Mouse (Mus musculus): ENCODE data around the gene Gm17019. TPM values are rescaled to one million over a fixed set of nuclear protein-coding genes. Genes with fewer than 3 reads are reported as not detected.
A peak's percentile ranks its signal among the peaks of the same experiment; 100 is the strongest.
"Not testable (repeated sequence)": the region's sequence is repeated elsewhere in the genome, so short reads cannot be mapped to it uniquely, and the experiment has no call there.

Gene Gm17019
- total and polyA plus RNA-seq, 3 experiments = not detected

DNA sequence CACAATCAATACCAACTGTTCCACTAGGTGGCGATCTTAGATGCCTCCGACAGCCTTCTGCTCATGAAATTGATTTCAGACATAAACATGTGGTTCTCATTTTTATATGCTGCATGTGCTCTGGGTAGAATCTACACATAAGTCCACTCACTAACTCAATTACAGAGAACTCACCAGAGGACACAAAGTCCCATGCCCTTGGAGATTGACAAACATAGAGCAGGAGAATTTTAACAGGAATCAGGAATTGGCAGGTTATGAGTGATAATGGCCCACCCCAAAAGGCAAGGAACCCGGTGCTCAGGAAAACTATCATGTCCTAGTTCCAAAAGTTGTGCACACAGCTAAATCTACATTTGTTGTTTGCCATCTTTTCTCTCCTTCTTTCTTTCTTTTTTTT lies 25.9 kb downstream of the Gm17019 start:
- H3K27ac ChIP-seq (ENCODE audit: control insufficient read depth, low read depth, low read length); H3K4me1 ChIP-seq (ENCODE audit: control insufficient read depth in 1 of 2, insufficient read depth in 2 of 2, low read length in 2 of 2); H3K4me3 ChIP-seq (ENCODE audit: control insufficient read depth in 1 of 2, insufficient read depth in 1 of 2, low read depth in 2 of 2, low read length in 2 of 2); H3K36me3 ChIP-seq (ENCODE audit: control insufficient read depth in 1 of 2, insufficient read depth in 2 of 2, low read length in 2 of 2); H3K27me3 ChIP-seq (ENCODE audit: control insufficient read depth in 1 of 2, insufficient read depth in 2 of 2, low read length in 2 of 2); H3K9me3 ChIP-seq (replicated peaks; ENCODE audit: insufficient read depth, low read length); H3K9ac ChIP-seq (ENCODE audit: control insufficient read depth, low read depth, low read length, poor library complexity, severe bottlenecking); H3K79me2 ChIP-seq (ENCODE audit: control insufficient read depth, insufficient read depth, low read length, poor library complexity): not testable (repeated sequence)
- TF ChIP-seq CTCF (IDR thresholded peaks at IDR 0.05 in 2 of 3, conservative IDR thresholded peaks at IDR 0.05 in 1 of 3; ENCODE audit: control insufficient read depth in 1 of 3, insufficient read depth in 1 of 3, low read depth in 2 of 3, low read length in 3 of 3, poor library complexity in 1 of 3, severe bottlenecking in 1 of 3) = peak in 1 of 3 experiments; percentile 10; a peak in 2 of 6 replicates
- peak; percentile 15 for DNase-seq (ENCODE audit: low read depth, low spot score)

- not testable (repeated sequence) for DNase-seq (ENCODE audit: low read depth, low spot score)
Observed at GRCm38 (mm10) chr5:15006288-15006687, 26.5 kb downstream of the Gm17019 start.

DNA sequence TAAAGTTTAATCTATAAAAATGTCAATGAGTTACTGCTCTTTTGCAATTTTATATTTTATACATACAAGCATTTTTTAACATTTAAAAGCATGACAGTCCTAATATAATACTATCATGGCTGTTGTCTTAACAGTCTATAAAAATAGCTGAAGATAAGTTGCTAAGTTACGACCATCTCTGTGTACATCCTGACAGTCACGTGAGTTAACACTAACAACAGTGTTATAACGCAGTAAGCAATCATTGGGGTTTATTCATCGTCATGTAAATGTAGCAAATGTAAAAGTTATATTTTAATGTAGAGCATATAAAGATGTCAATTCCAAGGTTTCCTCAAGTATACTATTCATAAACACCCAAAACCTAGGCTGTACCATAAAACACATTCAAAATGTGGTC lies 27.2 kb downstream of the Gm17019 start:
- not testable (repeated sequence) for H3K36me3 ChIP-seq (ENCODE audit: control insufficient read depth in 1 of 2, insufficient read depth in 2 of 2, low read length in 2 of 2); H3K4me3 ChIP-seq (ENCODE audit: control insufficient read depth in 1 of 2, insufficient read depth in 1 of 2, low read depth in 2 of 2, low read length in 2 of 2); DNase-seq (ENCODE audit: low read depth, low spot score); H3K27me3 ChIP-seq (ENCODE audit: control insufficient read depth in 1 of 2, insufficient read depth in 2 of 2, low read length in 2 of 2); H3K79me2 ChIP-seq (ENCODE audit: control insufficient read depth, insufficient read depth, low read length, poor library complexity); H3K9me3 ChIP-seq (replicated peaks; ENCODE audit: insufficient read depth, low read length); H3K4me1 ChIP-seq (ENCODE audit: control insufficient read depth in 1 of 2, insufficient read depth in 2 of 2, low read length in 2 of 2); H3K9ac ChIP-seq (ENCODE audit: control insufficient read depth, low read depth, low read length, poor library complexity, severe bottlenecking); H3K27ac ChIP-seq (ENCODE audit: control insufficient read depth, low read depth, low read length)

More at GRCm38 (mm10) chr5:15006288-15006687, 26.5 kb downstream of the Gm17019 start:
- H3K4me3 ChIP-seq (ENCODE audit: control insufficient read depth in 1 of 2, insufficient read depth in 1 of 2, low read depth in 2 of 2, low read length in 2 of 2); H3K79me2 ChIP-seq (ENCODE audit: control insufficient read depth, insufficient read depth, low read length, poor library complexity); H3K27ac ChIP-seq (ENCODE audit: control insufficient read depth, low read depth, low read length); H3K36me3 ChIP-seq (ENCODE audit: control insufficient read depth in 1 of 2, insufficient read depth in 2 of 2, low read length in 2 of 2); H3K9me3 ChIP-seq (replicated peaks; ENCODE audit: insufficient read depth, low read length); H3K9ac ChIP-seq (ENCODE audit: control insufficient read depth, low read depth, low read length, poor library complexity, severe bottlenecking); H3K4me1 ChIP-seq (ENCODE audit: control insufficient read depth in 1 of 2, insufficient read depth in 2 of 2, low read length in 2 of 2); H3K27me3 ChIP-seq (ENCODE audit: control insufficient read depth in 1 of 2, insufficient read depth in 2 of 2, low read length in 2 of 2): not testable (repeated sequence)

- not testable (repeated sequence) for H3K9ac ChIP-seq (ENCODE audit: control insufficient read depth, low read depth, low read length, poor library complexity, severe bottlenecking); H3K36me3 ChIP-seq (ENCODE audit: control insufficient read depth in 1 of 2, insufficient read depth in 2 of 2, low read length in 2 of 2); H3K79me2 ChIP-seq (ENCODE audit: control insufficient read depth, insufficient read depth, low read length, poor library complexity); H3K27ac ChIP-seq (ENCODE audit: control insufficient read depth, low read depth, low read length); H3K4me3 ChIP-seq (ENCODE audit: control insufficient read depth in 1 of 2, insufficient read depth in 1 of 2, low read depth in 2 of 2, low read length in 2 of 2); H3K4me1 ChIP-seq (ENCODE audit: control insufficient read depth in 1 of 2, insufficient read depth in 2 of 2, low read length in 2 of 2); H3K27me3 ChIP-seq (ENCODE audit: control insufficient read depth in 1 of 2, insufficient read depth in 2 of 2, low read length in 2 of 2); H3K9me3 ChIP-seq (replicated peaks; ENCODE audit: insufficient read depth, low read length); DNase-seq (ENCODE audit: low read depth, low spot score)
Observed at GRCm38 (mm10) chr5:15004569-15005562, 27.9 kb downstream of the Gm17019 start.

DNA sequence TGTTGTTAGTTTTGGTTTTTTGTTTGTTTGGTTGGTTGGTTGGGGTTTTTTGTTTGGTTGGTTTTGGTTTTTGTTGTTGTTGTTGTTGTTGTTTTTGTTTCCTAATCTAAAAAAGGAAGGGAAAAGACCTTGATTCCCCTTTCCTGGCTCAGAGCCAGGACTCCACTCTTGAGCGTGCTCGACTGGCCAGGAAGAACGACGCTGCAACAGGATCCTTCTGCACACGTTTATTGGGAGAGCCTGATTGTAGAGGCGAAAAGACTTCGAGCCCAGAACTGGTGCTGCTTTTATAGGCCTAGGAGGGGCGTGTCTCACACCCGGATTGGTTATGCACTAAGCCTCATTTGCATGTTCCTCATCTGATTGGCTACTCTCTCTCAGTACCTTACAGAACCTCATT lies 34.7 kb downstream of the Gm17019 start:
- H3K9me3 ChIP-seq (replicated peaks; ENCODE audit: insufficient read depth, low read length); H3K36me3 ChIP-seq (ENCODE audit: control insufficient read depth in 1 of 2, insufficient read depth in 2 of 2, low read length in 2 of 2); H3K9ac ChIP-seq (ENCODE audit: control insufficient read depth, low read depth, low read length, poor library complexity, severe bottlenecking); H3K79me2 ChIP-seq (ENCODE audit: control insufficient read depth, insufficient read depth, low read length, poor library complexity); H3K27ac ChIP-seq (ENCODE audit: control insufficient read depth, low read depth, low read length); H3K4me1 ChIP-seq (ENCODE audit: control insufficient read depth in 1 of 2, insufficient read depth in 2 of 2, low read length in 2 of 2); H3K4me3 ChIP-seq (ENCODE audit: control insufficient read depth in 1 of 2, insufficient read depth in 1 of 2, low read depth in 2 of 2, low read length in 2 of 2); DNase-seq (ENCODE audit: low read depth, low spot score); H3K27me3 ChIP-seq (ENCODE audit: control insufficient read depth in 1 of 2, insufficient read depth in 2 of 2, low read length in 2 of 2): not testable (repeated sequence)

GRCm38 (mm10) chr5:14997556-14997955 lies 35.2 kb downstream of the Gm17019 start:
- H3K79me2 ChIP-seq (ENCODE audit: control insufficient read depth, insufficient read depth, low read length, poor library complexity); H3K27ac ChIP-seq (ENCODE audit: control insufficient read depth, low read depth, low read length); H3K36me3 ChIP-seq (ENCODE audit: control insufficient read depth in 1 of 2, insufficient read depth in 2 of 2, low read length in 2 of 2); DNase-seq (ENCODE audit: low read depth, low spot score); H3K9ac ChIP-seq (ENCODE audit: control insufficient read depth, low read depth, low read length, poor library complexity, severe bottlenecking); H3K4me1 ChIP-seq (ENCODE audit: control insufficient read depth in 1 of 2, insufficient read depth in 2 of 2, low read length in 2 of 2); H3K27me3 ChIP-seq (ENCODE audit: control insufficient read depth in 1 of 2, insufficient read depth in 2 of 2, low read length in 2 of 2); H3K9me3 ChIP-seq (replicated peaks; ENCODE audit: insufficient read depth, low read length); H3K4me3 ChIP-seq (ENCODE audit: control insufficient read depth in 1 of 2, insufficient read depth in 1 of 2, low read depth in 2 of 2, low read length in 2 of 2): not testable (repeated sequence)

GRCm38 (mm10) chr5:14996670-14997249 lies 36.0 kb downstream of the Gm17019 start:
- not testable (repeated sequence) for H3K27me3 ChIP-seq (ENCODE audit: control insufficient read depth in 1 of 2, insufficient read depth in 2 of 2, low read length in 2 of 2); H3K9ac ChIP-seq (ENCODE audit: control insufficient read depth, low read depth, low read length, poor library complexity, severe bottlenecking); H3K36me3 ChIP-seq (ENCODE audit: control insufficient read depth in 1 of 2, insufficient read depth in 2 of 2, low read length in 2 of 2); H3K4me1 ChIP-seq (ENCODE audit: control insufficient read depth in 1 of 2, insufficient read depth in 2 of 2, low read length in 2 of 2); H3K4me3 ChIP-seq (ENCODE audit: control insufficient read depth in 1 of 2, insufficient read depth in 1 of 2, low read depth in 2 of 2, low read length in 2 of 2); H3K27ac ChIP-seq (ENCODE audit: control insufficient read depth, low read depth, low read length); DNase-seq (ENCODE audit: low read depth, low spot score); H3K9me3 ChIP-seq (replicated peaks; ENCODE audit: insufficient read depth, low read length); H3K79me2 ChIP-seq (ENCODE audit: control insufficient read depth, insufficient read depth, low read length, poor library complexity)

Measured in MEL (cell line).